8 mouse cellular contexts compared by ENCODE assay signal in the genomic region with DNA sequence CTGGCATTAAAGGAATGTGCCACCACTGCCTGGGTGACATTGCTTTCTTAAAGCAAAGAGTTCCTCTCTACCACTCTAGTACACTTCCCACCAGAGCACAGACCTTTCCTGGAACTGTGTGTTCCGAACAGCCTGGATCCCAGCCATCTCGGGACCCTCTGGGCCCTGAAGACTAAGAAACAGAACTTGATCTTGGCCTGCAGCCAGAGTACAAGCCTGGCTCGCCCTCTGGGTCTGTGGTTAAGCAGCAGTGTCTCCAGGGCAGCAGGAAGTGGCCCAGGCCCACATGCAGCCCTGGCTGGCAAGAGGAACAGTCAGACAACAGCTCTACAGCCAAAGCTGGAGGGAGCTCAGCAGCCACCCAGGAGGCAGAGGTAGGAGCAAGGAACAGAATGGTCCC. TPM values are rescaled to one million over a fixed set of nuclear protein-coding genes. Genes with fewer than 3 reads are reported as not detected.
A peak's percentile ranks its signal among the peaks of the same experiment; 100 is the strongest.
DNase-seq lines count a peak whose midpoint lies in the region; ATAC-seq lines count a peak whose summit lies in the region.
"Had no signal": no experiment of that assay in that cellular context is flagged by ENCODE, and none has a peak within 500 bp of the region (broad histone marks: within the 10 kb centered on the region; RNA-seq: fewer than 3 reads in every experiment).

No protein-coding gene starts in this region.

- no peaks in the 10 kb centered on the region for H3K4me1 ChIP-seq in hindbrain, embryonic 15.5 days (replicated peaks)
- no peaks in the 10 kb centered on the region; the same call in 1 of the 2 replicates for H3K4me1 ChIP-seq in hindbrain, embryonic 10.5 days (replicated peaks)
- H3K4me1 ChIP-seq in embryonic facial prominence, embryonic 15.5 days: 0 out of 2 replicates have a peak, but pooled peaks cover 3% of the 10 kb centered on the region
- H3K4me1 ChIP-seq in forebrain, embryonic 14.5 days (ENCODE audit: control insufficient read depth, insufficient read depth, low read length): no peaks in the 10 kb centered on the region
- H3K4me1 ChIP-seq: liver, embryonic 15.5 days had no signal

- no peak overlapping the region for H3K27ac ChIP-seq in hindbrain, embryonic 15.5 days (replicated peaks)
- H3K27ac ChIP-seq in hindbrain, embryonic 10.5 days: no peak overlapping the region
- H3K27ac ChIP-seq in embryonic facial prominence, embryonic 15.5 days (replicated peaks): no peak overlapping the region
- H3K27ac ChIP-seq in forebrain, embryonic 14.5 days (ENCODE audit: low read depth, low read length): no peak overlapping the region
- H3K27ac ChIP-seq: liver, embryonic 15.5 days had no signal

- peak; percentile 68; the same call in 1 of the 2 replicates for ATAC-seq in hindbrain, embryonic 15.5 days (ENCODE audit: low FRiP score, low read depth)
- 0 out of 2 replicates have a peak, but pooled peaks have one; percentile 24 for ATAC-seq in embryonic facial prominence, embryonic 15.5 days (ENCODE audit: insufficient number of reproducible peaks, low FRiP score, low TSS enrichment, low read depth)
- no peak for ATAC-seq in forebrain, embryonic 14.5 days

- no peak overlapping the region for H3K9ac ChIP-seq in hindbrain, embryonic 15.5 days
- no peak overlapping the region for H3K9ac ChIP-seq in embryonic facial prominence, embryonic 15.5 days
- no peak overlapping the region for H3K9ac ChIP-seq in forebrain, embryonic 14.5 days (ENCODE audit: low read length)
- H3K9ac ChIP-seq: liver, embryonic 15.5 days had no signal

- H3K36me3 ChIP-seq in hindbrain, embryonic 15.5 days: no peaks in the 10 kb centered on the region
- H3K36me3 ChIP-seq in hindbrain, embryonic 10.5 days: no peaks in the 10 kb centered on the region
- no peaks in the 10 kb centered on the region for H3K36me3 ChIP-seq in embryonic facial prominence, embryonic 15.5 days
- H3K36me3 ChIP-seq in forebrain, embryonic 14.5 days (ENCODE audit: control insufficient read depth, insufficient read depth, low read length): no peaks in the 10 kb centered on the region
- H3K36me3 ChIP-seq: liver, embryonic 15.5 days had no signal

- H3K4me3 ChIP-seq in hindbrain, embryonic 15.5 days: no peak overlapping the region
- no peak overlapping the region for H3K4me3 ChIP-seq in hindbrain, embryonic 10.5 days
- H3K4me3 ChIP-seq in embryonic facial prominence, embryonic 15.5 days (replicated peaks): no peak overlapping the region
- no peak overlapping the region for H3K4me3 ChIP-seq in forebrain, embryonic 14.5 days (ENCODE audit: low read depth, low read length)
- H3K4me3 ChIP-seq: liver, embryonic 15.5 days had no signal

- 44% methylated on average over 3 of the region's 3 CpGs for WGBS in hindbrain, embryonic 15.5 days
- WGBS in hindbrain, embryonic 10.5 days: 65% methylated on average over 3 of the region's 3 CpGs
- WGBS in embryonic facial prominence, embryonic 15.5 days: 22% methylated on average over 3 of the region's 3 CpGs
- 51% methylated on average over 3 of the region's 3 CpGs for WGBS in forebrain, embryonic 14.5 days

- no peaks in the 10 kb centered on the region for H3K9me3 ChIP-seq in hindbrain, embryonic 15.5 days
- no peaks in the 10 kb centered on the region for H3K9me3 ChIP-seq in hindbrain, embryonic 10.5 days
- H3K9me3 ChIP-seq in embryonic facial prominence, embryonic 15.5 days (replicated peaks): no peaks in the 10 kb centered on the region
- H3K9me3 ChIP-seq in forebrain, embryonic 14.5 days (replicated peaks; ENCODE audit: control insufficient read depth, low read length): no peaks in the 10 kb centered on the region
- H3K9me3 ChIP-seq: liver, embryonic 15.5 days had no signal

- DNase-seq in hindbrain, embryonic 10.5 days (ENCODE audit: low spot score): no peak
- peak; percentile 30 for DNase-seq in MN1 (ENCODE audit: low spot score)
- peak; percentile 74 for DNase-seq in layer of hippocampus, postnatal 10 days (ENCODE audit: low spot score in 2 of 2)
- peak; percentile 66 for DNase-seq in right cerebral cortex, adult 18-20 months
- no peak for DNase-seq in forebrain, embryonic 14.5 days (ENCODE audit: low spot score)

- no peak overlapping the region for H3K4me2 ChIP-seq in hindbrain, embryonic 15.5 days
- H3K4me2 ChIP-seq in embryonic facial prominence, embryonic 15.5 days (replicated peaks): no peak overlapping the region
- no peak overlapping the region for H3K4me2 ChIP-seq in forebrain, embryonic 14.5 days (ENCODE audit: low read length)
- H3K4me2 ChIP-seq: liver, embryonic 15.5 days had no signal

- no peaks in the 10 kb centered on the region for H3K27me3 ChIP-seq in hindbrain, embryonic 15.5 days
- H3K27me3 ChIP-seq in hindbrain, embryonic 10.5 days (ENCODE audit: insufficient read depth, poor library complexity, severe bottlenecking): no peaks in the 10 kb centered on the region
- H3K27me3 ChIP-seq in embryonic facial prominence, embryonic 15.5 days: no peaks in the 10 kb centered on the region
- H3K27me3 ChIP-seq in forebrain, embryonic 14.5 days (replicated peaks; ENCODE audit: control insufficient read depth, insufficient read depth, low read length): no peaks in the 10 kb centered on the region
- H3K27me3 ChIP-seq: liver, embryonic 15.5 days had no signal

RNA-seq across cellular contexts. Expression of a gene that starts 5.6 kb away (rescaled TPM):
- not detected in 2 replicates for polyA plus RNA-seq in hindbrain, embryonic 15.5 days (2015; fragmentation: Nextera tagmentation; extraction: Ambion mirVana)
- not detected in 2 replicates for polyA plus RNA-seq in hindbrain, embryonic 10.5 days (2016; fragmentation: Nextera tagmentation; extraction: Ambion mirVana)
- not detected in 2 replicates for polyA plus RNA-seq in embryonic facial prominence, embryonic 15.5 days (2015; fragmentation: Nextera tagmentation; extraction: Ambion mirVana)
- not detected for total RNA-seq in layer of hippocampus, postnatal 10 days (2021)
- not detected in 2 replicates for polyA plus RNA-seq in forebrain, embryonic 14.5 days (2014; fragmentation: Nextera tagmentation; extraction: Ambion mirVana)
- polyA plus RNA-seq: liver, embryonic 15.5 days had no signal

RNA-seq across cellular contexts. Expression of a gene that starts 10.9 kb away (rescaled TPM):
- 20.2 and 23.8 TPM in 2 replicates for polyA plus RNA-seq in hindbrain, embryonic 15.5 days (2015; fragmentation: Nextera tagmentation; extraction: Ambion mirVana)
- 0.45 and 1.0 TPM in 2 replicates for polyA plus RNA-seq in hindbrain, embryonic 10.5 days (2016; fragmentation: Nextera tagmentation; extraction: Ambion mirVana)
- 0.32 and 0.42 TPM in 2 replicates for polyA plus RNA-seq in embryonic facial prominence, embryonic 15.5 days (2015; fragmentation: Nextera tagmentation; extraction: Ambion mirVana)
- total RNA-seq in layer of hippocampus, postnatal 10 days (2021): 10 to 100 TPM; 57.3 to 59.7 TPM
- 3.3 and 5.3 TPM in 2 replicates for polyA plus RNA-seq in forebrain, embryonic 14.5 days (2014; fragmentation: Nextera tagmentation; extraction: Ambion mirVana)
- polyA plus RNA-seq: liver, embryonic 15.5 days had no signal

RNA-seq across cellular contexts. Expression of a gene that starts 29.7 kb away (rescaled TPM):
- not detected in 2 replicates for polyA plus RNA-seq in hindbrain, embryonic 15.5 days (2015; fragmentation: Nextera tagmentation; extraction: Ambion mirVana)
- not detected in 2 replicates for polyA plus RNA-seq in hindbrain, embryonic 10.5 days (2016; fragmentation: Nextera tagmentation; extraction: Ambion mirVana)
- not detected in 2 replicates for polyA plus RNA-seq in embryonic facial prominence, embryonic 15.5 days (2015; fragmentation: Nextera tagmentation; extraction: Ambion mirVana)
- not detected for total RNA-seq in layer of hippocampus, postnatal 10 days (2021)
- polyA plus RNA-seq in forebrain, embryonic 14.5 days (2014; fragmentation: Nextera tagmentation; extraction: Ambion mirVana): not detected in 2 replicates
- polyA plus RNA-seq: liver, embryonic 15.5 days had no signal

RNA-seq across cellular contexts. Expression of a gene that starts 37.0 kb away (rescaled TPM):
- not detected in 2 replicates for polyA plus RNA-seq in hindbrain, embryonic 15.5 days (2015; fragmentation: Nextera tagmentation; extraction: Ambion mirVana)
- polyA plus RNA-seq in hindbrain, embryonic 10.5 days (2016; fragmentation: Nextera tagmentation; extraction: Ambion mirVana): not detected in 2 replicates
- not detected in 2 replicates for polyA plus RNA-seq in embryonic facial prominence, embryonic 15.5 days (2015; fragmentation: Nextera tagmentation; extraction: Ambion mirVana)
- not detected for total RNA-seq in layer of hippocampus, postnatal 10 days (2021)
- polyA plus RNA-seq in forebrain, embryonic 14.5 days (2014; fragmentation: Nextera tagmentation; extraction: Ambion mirVana): not detected in 2 replicates
- polyA plus RNA-seq: liver, embryonic 15.5 days had no signal

Comparison
In these comparisons a context has a peak if more than half of its experiments do, and no peak if none do; other contexts are left out.
1. DNase-seq: peak in MN1 (single experiment), layer of hippocampus, postnatal 10 days (2 of 2) and right cerebral cortex, adult 18-20 months (single experiment); none in hindbrain, embryonic 10.5 days (single experiment) and forebrain, embryonic 14.5 days (single experiment).